Mouse (Mus musculus): ENCODE results near the gene Il1a. TPM values are rescaled to one million over a fixed set of nuclear protein-coding genes. Genes with fewer than 3 reads are reported as not detected.

The Il1a gene
- total and polyA plus RNA-seq, 2 experiments, result 1.0 to 3.7 TPM

DNA sequence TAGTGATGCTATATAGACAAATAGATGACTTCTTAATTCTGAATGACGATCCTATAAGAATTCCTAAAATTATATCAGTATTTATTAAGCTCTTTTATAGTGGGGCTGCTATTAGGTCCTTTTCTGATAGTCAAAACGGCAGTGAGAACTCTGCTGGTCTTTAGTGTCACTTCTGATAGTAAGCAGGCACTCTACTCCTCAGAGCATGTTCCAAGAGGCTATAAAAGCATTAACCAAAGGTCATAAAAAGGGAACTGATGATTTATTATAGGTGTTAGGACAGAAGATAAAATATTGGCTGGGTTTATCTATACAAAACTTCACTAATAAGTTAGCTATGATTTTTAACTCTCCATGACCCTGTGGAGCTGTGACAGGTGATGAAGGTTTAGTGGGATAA, 55.7 kb downstream of the Il1a start:
- no peaks in the 10 kb centered on the region for H3K4me1 ChIP-seq (ENCODE audit: control insufficient read depth, insufficient read depth, low read length)
- 74% methylated on average over 2 of the region's 2 CpGs for WGBS

DNA sequence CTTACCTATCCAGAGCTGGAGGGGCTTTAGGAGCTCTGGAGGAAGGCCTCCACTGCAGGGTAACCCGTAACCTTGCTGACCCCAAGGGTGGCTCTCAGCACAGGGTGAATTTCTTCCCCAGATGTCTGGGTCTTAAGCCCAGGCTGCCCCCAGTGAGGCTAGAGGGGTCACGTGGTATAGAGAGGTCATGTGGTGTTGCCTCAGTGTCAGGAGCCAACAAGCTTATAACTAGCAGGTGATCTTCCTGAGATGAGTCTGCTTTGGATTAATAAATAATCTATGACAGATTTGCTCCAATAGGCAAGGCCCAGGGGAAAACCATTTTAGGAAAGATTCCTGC, 56.2 kb downstream of the Il1a start:
- TF ChIP-seq CTCF (IDR thresholded peaks at IDR 0.05; ENCODE audit: low read depth, low read length) (no peak), POLR2A (IDR thresholded peaks at IDR 0.05; ENCODE audit: extremely low read depth, insufficient read depth, low read length) (no peak)
- WGBS, result 81% methylated on average over 2 of the region's 2 CpGs
- Histone ChIP-seq H3K9ac (ENCODE audit: low read depth, low read length) (no peak overlapping the region), H3K79me2 (ENCODE audit: control insufficient read depth, insufficient read depth, low read length) (no peaks in the 10 kb centered on the region), H3K4me3 (ENCODE audit: insufficient read depth, low read depth, low read length) (no peak overlapping the region), H3K4me1 (ENCODE audit: control insufficient read depth, insufficient read depth, low read length) (no peaks in the 10 kb centered on the region), H3K36me3 (ENCODE audit: control insufficient read depth, insufficient read depth, low read length) (no peaks in the 10 kb centered on the region), H3K27me3 (ENCODE audit: control insufficient read depth, insufficient read depth, low read length) (no peaks in the 10 kb centered on the region), H3K27ac (replicated peaks; ENCODE audit: insufficient read depth, low read depth, low read length) (no peak overlapping the region)
- no peak for DNase-seq (ENCODE audit: extremely low read depth, low read depth, low spot score)

More for the DNA sequence above, 55.7 kb downstream of the Il1a start:
- Histone ChIP-seq H3K9ac (ENCODE audit: low read depth, low read length) (no peak overlapping the region), H3K27ac (replicated peaks; ENCODE audit: insufficient read depth, low read depth, low read length) (no peak overlapping the region), H3K36me3 (ENCODE audit: control insufficient read depth, insufficient read depth, low read length) (no peaks in the 10 kb centered on the region), H3K4me3 (ENCODE audit: insufficient read depth, low read depth, low read length) (no peak overlapping the region), H3K79me2 (ENCODE audit: control insufficient read depth, insufficient read depth, low read length) (no peaks in the 10 kb centered on the region), H3K27me3 (ENCODE audit: control insufficient read depth, insufficient read depth, low read length) (no peaks in the 10 kb centered on the region)
- DNase-seq (ENCODE audit: extremely low read depth, low read depth, low spot score), result no peak
- no peak for TF ChIP-seq POLR2A (IDR thresholded peaks at IDR 0.05; ENCODE audit: extremely low read depth, insufficient read depth, low read length)
- TF ChIP-seq CTCF (IDR thresholded peaks at IDR 0.05; ENCODE audit: low read depth, low read length), result no peak

DNA sequence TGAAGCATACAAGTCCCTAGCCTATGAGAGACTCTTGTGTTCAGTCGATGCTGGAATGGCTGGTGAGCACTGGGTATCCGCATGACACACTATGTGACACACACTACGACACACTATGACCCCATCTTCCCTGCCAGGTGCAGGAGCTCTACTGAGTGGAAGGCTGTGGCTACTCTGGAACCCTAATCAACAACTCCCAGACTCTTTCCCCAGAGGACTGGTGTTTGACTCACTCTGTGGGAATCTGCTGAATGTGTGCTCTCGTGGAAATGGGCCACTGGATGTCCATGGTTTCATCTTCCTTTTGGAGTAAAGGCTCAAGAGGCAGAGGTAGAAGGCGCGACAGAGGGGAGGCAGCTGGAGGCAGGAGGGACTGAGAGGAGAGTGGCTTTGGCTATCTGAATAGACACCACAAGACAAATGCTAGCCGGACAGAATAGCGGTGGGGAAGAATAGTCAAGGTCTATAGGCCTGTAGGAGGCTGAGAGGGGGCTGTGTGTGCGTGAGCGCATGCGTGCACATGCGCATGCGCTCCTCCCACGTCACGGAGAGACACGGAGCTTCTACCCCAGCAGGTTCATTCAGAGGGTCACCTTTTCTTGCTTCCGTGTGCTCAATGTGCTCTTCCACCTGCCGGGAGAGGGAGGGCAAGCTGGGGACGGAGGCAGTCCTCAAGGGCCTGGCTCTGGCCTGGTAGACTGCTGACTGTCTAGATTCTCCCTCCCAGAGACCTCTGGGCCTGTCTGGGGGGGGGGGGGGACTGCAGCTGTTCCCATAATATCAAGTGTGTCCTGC, 56.7 kb downstream of the Il1a start:
- H3K36me3 ChIP-seq (ENCODE audit: control insufficient read depth, insufficient read depth, low read length), result no peaks in the 10 kb centered on the region
- H3K4me3 ChIP-seq (ENCODE audit: insufficient read depth, low read depth, low read length), result no peak overlapping the region
- H3K27ac ChIP-seq (replicated peaks; ENCODE audit: insufficient read depth, low read depth, low read length), result no peak overlapping the region
- H3K27me3 ChIP-seq (ENCODE audit: control insufficient read depth, insufficient read depth, low read length), result no peaks in the 10 kb centered on the region
- no peak overlapping the region for H3K9ac ChIP-seq (ENCODE audit: low read depth, low read length)
- H3K79me2 ChIP-seq (ENCODE audit: control insufficient read depth, insufficient read depth, low read length), result no peaks in the 10 kb centered on the region
- WGBS, result 93% methylated on average over 19 of the region's 19 CpGs
- no peaks in the 10 kb centered on the region for H3K4me1 ChIP-seq (ENCODE audit: control insufficient read depth, insufficient read depth, low read length)
- DNase-seq (ENCODE audit: extremely low read depth, low read depth, low spot score), result no peak
- TF ChIP-seq POLR2A (IDR thresholded peaks at IDR 0.05; ENCODE audit: extremely low read depth, insufficient read depth, low read length), result no peak
- TF ChIP-seq CTCF (IDR thresholded peaks at IDR 0.05; ENCODE audit: low read depth, low read length), result no peak

Other genes starting within 250 kb of the Il1a start
- 3.3 and 3.8 TPM in 2 replicates for gene Ttl, start 244.0 kb downstream of the Il1a start, total RNA-seq (2014; rRNA removed)
- 1.9 and 2.4 TPM in 2 replicates for gene Ttl, start 244.0 kb downstream of the Il1a start, polyA plus RNA-seq (2012; rRNA removed)
- 7.7 and 10.7 TPM in 2 replicates for gene Polr1b, start 209.0 kb downstream of the Il1a start, total RNA-seq (2014; rRNA removed)
- 8.6 and 15.7 TPM in 2 replicates for gene Polr1b, start 209.0 kb downstream of the Il1a start, polyA plus RNA-seq (2012; rRNA removed)
- gene Chchd5, start 180.3 kb downstream of the Il1a start, total RNA-seq (2014; rRNA removed), result 9.9 and 10.1 TPM in 2 replicates
- gene Chchd5, start 180.3 kb downstream of the Il1a start, polyA plus RNA-seq (2012; rRNA removed), result 41.2 and 60.2 TPM in 2 replicates
- gene Slc20a1, start 111.2 kb downstream of the Il1a start, total RNA-seq (2014; rRNA removed), result 24.9 and 36.0 TPM in 2 replicates
- 7.8 and 9.4 TPM in 2 replicates for gene Slc20a1, start 111.2 kb downstream of the Il1a start, polyA plus RNA-seq (2012; rRNA removed)
- 0.09 and 0.60 TPM in 2 replicates for gene Ckap2l, start 12.8 kb downstream of the Il1a start, total RNA-seq (2014; rRNA removed)
- 0.04 TPM in 1 of 2 replicates, not detected in the other for gene Ckap2l, start 12.8 kb downstream of the Il1a start, polyA plus RNA-seq (2012; rRNA removed)
- 1.8 and 2.1 TPM in 2 replicates for gene Il1b, start 61.2 kb upstream of the Il1a start, total RNA-seq (2014; rRNA removed)
- 0.39 and 0.84 TPM in 2 replicates for gene Il1b, start 61.2 kb upstream of the Il1a start, polyA plus RNA-seq (2012; rRNA removed)
- not detected in 2 replicates for gene F830045P16Rik, start 226.6 kb upstream of the Il1a start, total RNA-seq (2014; rRNA removed)
- not detected in 2 replicates for gene F830045P16Rik, start 226.6 kb upstream of the Il1a start, polyA plus RNA-seq (2012; rRNA removed)